Mouse (Mus musculus): Measurements from ENCODE around the gene Mrps18a.

DNA sequence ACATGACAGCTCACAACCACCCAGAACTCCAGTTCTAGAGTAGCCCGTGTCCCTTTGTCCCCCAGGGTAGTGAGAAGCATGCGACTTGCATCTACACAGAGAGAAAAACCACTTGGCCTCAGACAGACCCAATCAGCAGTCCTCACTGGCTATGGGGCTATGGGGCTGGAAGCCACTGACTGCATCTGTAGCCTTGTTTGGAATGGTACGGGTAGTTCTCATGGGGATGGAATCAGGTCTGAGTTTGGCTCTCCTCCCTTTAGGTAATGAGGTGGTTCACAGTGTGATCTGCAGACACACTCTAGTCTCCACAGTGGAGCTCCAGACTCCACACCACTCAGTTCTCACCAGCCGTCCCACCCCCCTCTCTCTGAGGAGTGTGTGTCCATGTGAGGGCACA lies 12.5 kb downstream of the Mrps18a start:
- no peak for TF ChIP-seq POLR2A (IDR thresholded peaks at IDR 0.05; ENCODE audit: low read depth, low read length)
- no peak for TF ChIP-seq CTCF (IDR thresholded peaks at IDR 0.05; ENCODE audit: borderline replicate concordance, insufficient read depth, low read length)

All from embryonic fibroblast, embryonic 13.5 days (primary cell).